Mouse (Mus musculus) liver, embryonic 13.5 days (tissue): ENCODE results near the gene Coa3. TPM values are rescaled to one million over a fixed set of nuclear protein-coding genes. Genes with fewer than 3 reads are reported as not detected.

Source experiments
- ATAC-seq: fragments of 200-750 bp; cut with Nextera tagmentation; 2 replicates; pipeline ENCODE4 v1.8.0; 2017; ENCODE audit warnings: low read depth, mild to moderate bottlenecking, moderate number of reproducible peaks, moderate library complexity
- DNase-seq: peaks from one replicate; pipeline ENCODE4 v3.0.0; 2022
- H3K27ac ChIP-seq: fragments of 300-500 bp; sonication (generic); 2 replicates; pipeline ENCODE4 v1.5.1; 2015; ENCODE audit warnings: moderate library complexity, mild to moderate bottlenecking, inconsistent platforms
- H3K27me3 ChIP-seq: fragments of 300-500 bp; sonication (generic); 2 replicates; pipeline ENCODE4 v1.6.1; 2015; ENCODE audit warnings: mild to moderate bottlenecking, inconsistent platforms
- H3K36me3 ChIP-seq: fragments of 300-500 bp; sonication (generic); 2 replicates; pipeline ENCODE4 v1.6.1; 2015; ENCODE audit warnings: mild to moderate bottlenecking, inconsistent platforms
- H3K4me1 ChIP-seq: fragments of 300-500 bp; sonication (generic); replicated peaks from 2 replicates; pipeline ENCODE4 v1.6.1; 2015; ENCODE audit warnings: inconsistent platforms
- H3K4me2 ChIP-seq: fragments of 300-500 bp; sonication (generic); 2 replicates; pipeline ENCODE4 v1.6.1; 2015; ENCODE audit warnings: inconsistent platforms, mild to moderate bottlenecking, moderate library complexity
- H3K4me3 ChIP-seq: fragments of 300-500 bp; sonication (generic); replicated peaks from 2 replicates; pipeline ENCODE4 v1.5.1; 2015; ENCODE audit warnings: mild to moderate bottlenecking, inconsistent platforms
- H3K9ac ChIP-seq: fragments of 300-500 bp; sonication (generic); 2 replicates; pipeline ENCODE4 v1.6.1; 2015; ENCODE audit warnings: mild to moderate bottlenecking, inconsistent platforms
- H3K9me3 ChIP-seq: fragments of 300-500 bp; sonication (generic); replicated peaks from 2 replicates; pipeline ENCODE4 v1.6.1; 2016; ENCODE audit warnings: inconsistent platforms
- WGBS: fragments of 180-500 bp; shearing (Covaris S2); methylation state at CpG from one replicate; pipeline ENCODE4 v1.1.7; 2015; ENCODE audit not compliant: insufficient replicate concordance; 5-methylcytosine and 5-hydroxymethylcytosine counted together
- polyA plus RNA-seq: library from polyadenylated mRNA; unstranded; fragments of >200 nt; fragmentation: Nextera tagmentation; extraction: Ambion mirVana; gene quantifications from 2 replicates; pipeline ENCODE4 v1.2.1, GENCODE M21; 2015

Coa3 gene
- polyA plus RNA-seq, 1 experiment from 2014 or later: 125 TPM

DNA sequence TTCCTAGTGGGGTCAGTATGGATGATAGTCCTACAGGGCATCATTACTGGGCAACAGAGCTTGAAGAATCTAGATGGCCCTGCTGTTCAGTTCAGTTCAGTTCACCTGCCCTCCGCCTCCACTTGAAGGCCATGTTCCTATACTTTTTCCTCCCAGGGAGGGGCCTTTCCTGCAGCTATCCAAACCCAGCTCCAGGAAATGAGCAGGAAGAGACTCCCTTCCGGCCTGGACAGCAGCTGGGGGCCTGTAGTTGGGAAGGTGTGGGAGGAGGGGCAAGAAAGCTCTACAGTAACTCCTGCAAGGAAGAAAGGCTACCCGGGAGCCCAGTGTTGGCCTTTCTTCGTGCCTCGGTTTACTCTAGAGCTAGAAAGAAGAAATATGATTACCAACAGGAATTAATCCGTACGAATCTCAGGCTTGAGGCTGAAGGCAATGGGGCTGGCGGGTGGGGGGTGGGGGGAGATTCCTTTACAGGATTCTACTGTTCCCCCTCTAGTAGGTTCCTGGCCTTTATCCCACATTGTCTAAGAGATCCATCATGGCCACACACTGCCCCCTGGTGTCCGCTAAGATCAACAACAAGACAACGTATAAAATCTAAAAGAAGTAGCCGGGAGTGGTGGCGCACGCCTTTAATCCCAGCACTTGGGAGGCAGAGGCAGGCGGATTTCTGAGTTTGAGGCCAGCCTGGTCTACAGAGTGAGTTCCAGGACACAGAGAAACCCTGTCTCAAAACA, 30.5 kb downstream of the Coa3 start:
- Histone ChIP-seq H3K27ac (no peak overlapping the region), H3K4me2 (no peak overlapping the region), H3K9ac (no peak overlapping the region), H3K4me1 (peaks cover 52% of the 10 kb centered on the region), H3K36me3 (no peaks in the 10 kb centered on the region), H3K27me3 (peaks cover 52% of the 10 kb centered on the region), H3K4me3 (no peak overlapping the region), H3K9me3 (no peaks in the 10 kb centered on the region)
- DNase-seq: peak; percentile 31
- ATAC-seq: 0 out of 2 replicates have a peak, but pooled peaks have one; percentile 32
- 22% methylated on average over 14 of the region's 14 CpGs for WGBS

DNA sequence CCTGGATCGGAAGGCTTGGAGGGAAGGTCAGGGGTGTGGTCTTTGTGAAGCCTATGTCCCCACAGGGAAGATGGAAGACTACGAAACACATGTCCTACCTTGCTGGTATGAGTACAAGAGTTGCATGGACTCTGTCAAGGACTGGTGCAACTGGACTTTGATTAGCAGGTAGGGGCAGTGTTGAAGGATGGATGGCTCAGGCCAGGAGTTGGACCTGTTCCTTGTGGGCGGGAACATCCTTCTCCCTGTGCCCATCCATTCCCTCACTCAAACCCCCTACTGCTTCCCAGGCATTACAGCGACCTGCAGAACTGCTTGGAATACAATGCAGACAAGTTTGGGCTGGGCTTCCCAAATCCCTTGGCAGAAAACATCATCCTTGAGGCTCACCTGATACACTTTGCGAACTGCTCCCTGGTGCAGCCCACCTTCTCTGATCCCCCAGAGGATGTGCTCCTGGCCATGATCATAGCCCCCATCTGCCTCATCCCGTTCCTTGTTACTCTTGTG, 31.3 kb downstream of the Coa3 start:
- Histone ChIP-seq H3K4me2 (peak overlapping the region; percentile 69), H3K27me3 (peaks cover 59% of the 10 kb centered on the region), H3K9me3 (no peaks in the 10 kb centered on the region), H3K4me1 (peaks cover 47% of the 10 kb centered on the region), H3K27ac (no peak overlapping the region; the same call in 1 of the 2 replicates), H3K36me3 (no peaks in the 10 kb centered on the region), H3K9ac (no peak overlapping the region), H3K4me3 (peak overlapping the region; percentile 55)
- DNase-seq (no peak), ATAC-seq (no peak)
- 75% methylated on average over 6 of the region's 6 CpGs for WGBS

DNA sequence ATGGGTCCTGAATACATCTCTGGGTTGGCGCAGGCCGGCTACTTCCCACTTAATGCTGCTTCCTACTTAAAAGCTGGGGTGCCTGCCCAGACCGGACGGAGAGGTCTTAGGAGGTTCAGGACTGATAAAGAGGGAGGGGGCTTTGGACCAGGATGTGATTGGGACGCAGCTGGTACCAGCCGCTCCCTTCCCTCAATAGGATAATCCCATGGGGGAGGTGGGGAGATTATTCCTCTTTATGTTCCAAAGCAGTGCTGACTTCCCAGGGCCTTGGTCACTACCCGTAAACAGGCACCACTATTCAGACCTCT, 32.3 kb downstream of the Coa3 start:
- H3K9me3 ChIP-seq: no peaks in the 10 kb centered on the region
- peak overlapping the region; percentile 69 for H3K4me2 ChIP-seq
- peaks cover 43% of the 10 kb centered on the region for H3K4me1 ChIP-seq
- no peaks in the 10 kb centered on the region for H3K36me3 ChIP-seq
- peak overlapping the region; percentile 54 for H3K9ac ChIP-seq
- no peak overlapping the region for H3K27ac ChIP-seq
- 13% methylated on average over 7 of the region's 7 CpGs for WGBS
- H3K27me3 ChIP-seq: peaks cover 69% of the 10 kb centered on the region
- peak overlapping the region; percentile 55 for H3K4me3 ChIP-seq
- ATAC-seq (no peak), DNase-seq (no peak)

DNA sequence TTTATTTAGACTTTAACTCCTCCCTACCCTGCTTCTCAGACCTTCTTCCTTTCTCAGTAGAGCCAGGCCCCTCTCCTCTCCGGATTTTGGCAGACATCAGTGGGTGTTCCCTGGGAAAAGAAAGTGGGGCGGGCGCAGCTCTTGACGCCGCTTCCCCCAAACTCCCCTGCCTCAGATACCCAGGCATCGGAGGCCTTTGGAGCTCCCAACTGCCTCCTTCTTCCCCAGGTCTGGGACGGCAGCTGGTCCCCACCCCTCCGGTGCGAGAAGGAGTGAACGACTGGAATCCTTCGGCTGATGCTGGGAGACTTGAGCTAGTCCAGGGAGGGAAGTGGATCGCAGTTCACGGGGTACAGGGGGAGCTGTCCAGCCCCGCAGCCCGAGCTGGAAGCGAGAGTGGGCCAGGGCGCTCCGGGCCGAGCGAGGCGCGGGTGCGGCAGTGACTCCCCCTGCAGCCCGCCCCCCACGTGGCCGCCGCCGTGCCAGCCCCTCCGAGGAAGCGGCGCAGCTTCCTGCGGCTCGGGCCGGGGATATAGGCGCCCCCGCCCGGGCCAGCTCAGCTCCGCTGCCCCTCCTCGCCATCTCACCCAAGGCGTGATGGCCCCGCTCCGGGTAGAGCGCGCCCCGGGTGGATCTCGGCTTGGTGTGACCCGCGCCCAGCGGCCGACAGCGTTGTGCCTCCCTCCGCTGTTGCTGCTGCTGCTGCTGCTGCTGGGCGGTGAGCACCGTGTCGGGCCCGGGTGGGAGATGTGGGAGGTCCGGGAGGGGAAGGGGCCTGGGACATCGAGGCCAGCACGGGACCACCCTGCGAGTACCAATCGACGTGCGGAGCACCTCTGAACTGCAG, 32.8 kb downstream of the Coa3 start, which contains the start of gene Ramp2:
Ramp2 (plus strand) TSS at position 174 of the 847 bp plus-strand sequence.
- Histone ChIP-seq H3K4me2 (peak within 1 kb of the TSS; percentile 69), H3K4me1 (peaks cover 39% of the 10 kb centered on the region), H3K27ac (no peak within 1 kb of the TSS; the same call in none of the 2 replicates), H3K9me3 (no peaks in the 10 kb centered on the region), H3K4me3 (peak within 1 kb of the TSS; percentile 55), H3K27me3 (peaks cover 72% of the 10 kb centered on the region), H3K9ac (peak within 1 kb of the TSS; percentile 54), H3K36me3 (no peaks in the 10 kb centered on the region)
- ATAC-seq (no peak), DNase-seq (no peak)
- 2% methylated on average over 59 of the region's 63 CpGs for WGBS

DNA sequence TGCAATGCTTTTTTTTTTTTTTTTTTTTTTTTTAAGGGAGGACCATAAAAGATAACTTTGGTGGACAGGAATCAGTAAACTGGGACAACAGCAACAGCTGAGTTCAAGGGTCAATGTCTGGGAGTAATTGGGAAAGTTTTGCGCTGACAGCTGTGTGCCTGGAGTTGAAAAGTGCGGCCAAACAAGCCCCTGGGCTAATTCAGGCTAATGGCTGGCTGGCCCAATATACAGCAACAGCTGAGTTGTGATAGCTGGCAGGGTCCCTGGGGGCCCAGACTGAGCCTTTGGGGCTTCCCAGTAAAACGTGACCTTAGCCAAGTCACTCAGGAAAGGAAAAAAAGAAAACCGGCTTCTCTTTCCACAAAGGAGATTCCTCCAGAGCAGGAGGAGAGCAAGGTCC, 33.8 kb downstream of the Coa3 start:
- no peaks in the 10 kb centered on the region for H3K36me3 ChIP-seq
- H3K9ac ChIP-seq: no peak overlapping the region
- 46% methylated on average over 4 of the region's 4 CpGs for WGBS
- ATAC-seq (no peak), DNase-seq (no peak)
- peaks cover 37% of the 10 kb centered on the region for H3K4me1 ChIP-seq
- H3K27me3 ChIP-seq: peaks cover 73% of the 10 kb centered on the region
- no peak overlapping the region for H3K4me3 ChIP-seq
- H3K9me3 ChIP-seq: no peaks in the 10 kb centered on the region
- 0 out of 2 replicates have a peak overlapping the region, but pooled peaks have one; percentile 69 for H3K4me2 ChIP-seq
- H3K27ac ChIP-seq: no peak overlapping the region; the same call in 1 of the 2 replicates

DNA sequence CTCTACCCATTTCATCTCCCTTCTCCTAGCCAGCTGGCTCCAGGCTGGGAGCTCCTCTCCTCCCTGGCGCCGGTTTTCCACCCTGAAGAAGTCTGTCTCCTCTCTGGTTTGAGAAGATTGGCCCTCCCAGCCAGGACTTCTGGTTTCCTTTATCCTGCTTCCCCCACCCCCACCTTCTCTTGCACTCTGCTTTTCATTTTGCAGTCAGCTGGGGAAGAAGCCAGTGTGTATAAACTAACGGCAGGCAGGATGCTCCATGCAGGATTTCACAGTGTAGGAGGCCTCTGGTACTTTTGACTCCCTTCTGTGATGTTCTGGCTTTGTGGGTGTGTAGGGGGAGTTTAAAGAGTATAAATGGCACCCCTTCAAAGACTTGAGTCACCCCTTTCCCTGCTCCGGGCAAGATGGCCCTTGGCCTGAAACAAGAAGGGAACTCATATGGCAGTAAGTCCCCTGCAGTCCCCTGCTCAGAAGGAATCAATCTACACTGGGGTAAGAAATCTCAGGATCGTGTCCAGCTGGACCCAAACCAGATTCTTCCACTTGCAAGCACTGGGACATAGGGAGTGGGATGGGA, 40.8 kb downstream of the Coa3 start:
- Histone ChIP-seq H3K36me3 (no peaks in the 10 kb centered on the region), H3K9ac (no peak overlapping the region), H3K9me3 (no peaks in the 10 kb centered on the region), H3K4me2 (no peak overlapping the region), H3K4me3 (no peak overlapping the region), H3K27ac (no peak overlapping the region), H3K4me1 (no peaks in the 10 kb centered on the region; the same call in 1 of the 2 replicates), H3K27me3 (peaks cover 40% of the 10 kb centered on the region)
- WGBS: 39% methylated on average over 5 of the region's 5 CpGs
- no peak for ATAC-seq
- no peak for DNase-seq

DNA sequence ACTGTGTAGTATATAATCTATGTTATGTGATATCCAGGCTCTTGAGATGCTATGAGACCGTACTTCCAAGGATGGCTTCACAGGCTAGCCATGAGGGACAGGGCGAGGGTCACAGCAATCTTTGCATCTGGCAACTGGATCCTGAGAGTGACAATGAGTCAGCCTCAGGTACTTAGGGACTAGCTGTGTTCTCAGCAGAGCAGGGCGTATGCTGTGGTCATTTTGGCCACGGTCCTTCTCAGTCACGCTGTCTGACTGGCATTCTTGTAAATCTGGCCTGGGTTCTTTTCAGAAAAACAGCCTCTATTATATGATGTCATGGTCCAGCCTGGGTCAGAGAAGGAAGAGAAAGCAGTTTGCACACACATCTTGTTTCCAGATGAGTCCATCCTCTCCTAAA, 42.1 kb downstream of the Coa3 start:
- WGBS: 78% methylated on average over 5 of the region's 5 CpGs
- no peaks in the 10 kb centered on the region for H3K36me3 ChIP-seq
- no peak overlapping the region for H3K9ac ChIP-seq
- peaks cover 9% of the 10 kb centered on the region for H3K4me1 ChIP-seq
- DNase-seq (no peak), ATAC-seq (no peak)
- peaks cover 37% of the 10 kb centered on the region for H3K27me3 ChIP-seq
- H3K4me2 ChIP-seq: no peak overlapping the region
- no peak overlapping the region for H3K4me3 ChIP-seq
- no peak overlapping the region for H3K27ac ChIP-seq
- H3K9me3 ChIP-seq: no peaks in the 10 kb centered on the region

DNA sequence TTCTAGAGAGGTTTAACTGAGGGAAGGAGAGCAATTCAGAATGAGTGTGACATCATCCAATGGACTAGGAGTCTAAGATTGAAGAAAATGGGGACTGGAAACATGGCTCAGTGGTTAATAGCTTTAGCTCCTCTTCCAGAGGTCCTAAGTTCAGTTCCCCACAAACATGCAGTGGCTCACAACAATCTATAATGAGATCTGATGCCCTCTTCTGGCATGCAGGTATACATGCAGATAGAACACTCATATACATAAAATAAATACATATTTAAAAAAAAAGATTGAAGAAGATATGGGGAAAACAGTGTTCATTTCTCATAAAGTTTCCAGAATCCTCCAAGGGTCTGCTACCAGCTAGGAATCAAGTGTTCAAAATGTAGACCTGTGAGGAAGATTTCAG, 43.5 kb downstream of the Coa3 start:
- Histone ChIP-seq H3K4me3 (no peak overlapping the region), H3K9ac (no peak overlapping the region), H3K4me1 (peaks cover 23% of the 10 kb centered on the region), H3K36me3 (no peaks in the 10 kb centered on the region), H3K4me2 (no peak overlapping the region), H3K27ac (no peak overlapping the region), H3K27me3 (peaks cover 45% of the 10 kb centered on the region), H3K9me3 (no peaks in the 10 kb centered on the region)
- ATAC-seq (no peak), DNase-seq (no peak)

DNA sequence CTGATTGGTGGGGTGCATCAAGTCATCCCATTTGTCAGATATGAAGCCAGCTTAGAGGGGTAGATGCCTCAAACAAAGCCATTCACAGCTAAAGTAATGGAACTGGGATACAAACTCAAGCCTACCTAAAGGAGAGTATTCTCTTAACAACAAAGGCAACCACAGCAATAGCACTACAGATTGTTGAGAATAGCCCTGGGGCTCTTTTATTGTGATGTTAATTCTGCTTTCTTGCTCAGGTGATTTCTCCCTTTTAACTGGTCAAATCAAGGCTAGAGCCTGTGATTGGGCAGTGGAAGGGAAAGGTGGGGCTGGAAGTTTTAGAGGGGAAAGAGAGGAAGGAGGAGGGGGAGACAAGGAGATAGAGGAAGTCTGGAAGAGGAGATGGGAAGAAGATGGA, 44.8 kb downstream of the Coa3 start:
- Histone ChIP-seq H3K27ac (no peak overlapping the region), H3K9ac (no peak overlapping the region), H3K9me3 (no peaks in the 10 kb centered on the region), H3K4me3 (no peak overlapping the region), H3K4me1 (peaks cover 36% of the 10 kb centered on the region), H3K27me3 (peaks cover 54% of the 10 kb centered on the region), H3K4me2 (no peak overlapping the region), H3K36me3 (no peaks in the 10 kb centered on the region)
- ATAC-seq (no peak), DNase-seq (no peak)

DNA sequence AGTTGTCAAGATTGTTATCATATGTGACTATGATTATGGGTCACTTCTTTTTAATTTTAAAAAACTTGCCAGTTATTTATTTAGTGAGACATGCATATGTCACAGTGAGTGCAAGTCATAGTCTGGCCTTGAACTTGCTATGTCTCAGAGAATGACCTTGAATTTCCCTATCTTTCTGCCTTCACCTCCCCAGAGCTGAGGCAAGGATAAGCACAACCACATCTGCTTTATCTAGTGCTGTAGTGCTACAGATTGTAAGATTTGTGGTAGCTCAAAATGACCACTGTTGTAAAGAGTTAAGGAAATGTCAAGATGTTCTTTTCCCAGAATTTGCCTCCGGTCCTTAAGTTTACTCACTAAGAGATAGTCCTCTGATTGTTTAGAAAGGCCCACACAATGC, 45.7 kb downstream of the Coa3 start:
- Histone ChIP-seq H3K4me2 (no peak overlapping the region), H3K9me3 (no peaks in the 10 kb centered on the region), H3K36me3 (no peaks in the 10 kb centered on the region), H3K27ac (no peak overlapping the region), H3K4me1 (peaks cover 38% of the 10 kb centered on the region), H3K4me3 (no peak overlapping the region), H3K27me3 (peaks cover 60% of the 10 kb centered on the region), H3K9ac (no peak overlapping the region)
- WGBS: 44% methylated on average over 1 of the region's 1 CpGs
- ATAC-seq (no peak), DNase-seq (no peak)
